Mouse (Mus musculus) liver, postnatal 0 days (tissue): ENCODE measurements around the gene Emc4.

Experiments used
- CTCF ChIP-seq: sonication (generic); IDR thresholded peaks from 2 replicates; pipeline ENCODE4 v1.5.1; 2016; ENCODE audit warnings: antibody characterized with exemption, low read depth
- EP300 ChIP-seq: IDR thresholded peaks from 2 replicates; pipeline ENCODE4 v1.6.1; 2016; ENCODE audit warnings: antibody characterized with exemption, low read depth, mild to moderate bottlenecking

DNA sequence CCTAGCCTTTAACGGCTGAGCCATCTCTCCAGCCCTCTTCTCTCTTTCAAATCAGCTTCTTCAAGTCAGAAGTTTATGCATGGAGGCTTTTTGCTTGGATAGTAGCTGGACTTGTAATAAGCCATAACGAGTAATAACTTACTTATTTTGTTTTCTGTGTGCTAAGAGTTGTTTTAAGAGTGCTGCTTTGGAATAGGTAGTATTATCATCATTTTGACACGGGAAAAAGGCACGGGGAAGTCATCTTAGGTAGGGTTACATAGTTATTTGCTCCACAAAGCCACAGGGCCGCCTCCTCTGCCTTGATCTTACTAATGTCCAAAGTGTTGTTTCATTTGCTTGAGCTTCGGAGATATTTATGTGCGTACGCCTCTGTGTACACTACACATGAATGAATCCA is 12.3 kb upstream of the Emc4 start:
- TF ChIP-seq CTCF (no peak), EP300 (no peak)
